Mouse (Mus musculus) olfactory bulb, adult 2 months (tissue): Measurements from ENCODE around the gene Strip1. TPM values are rescaled to one million over a fixed set of nuclear protein-coding genes. Genes with fewer than 3 reads are reported as not detected.

Experiments
- H3K27ac ChIP-seq: fragments of 200-500 bp; 2 replicates; pipeline ENCODE4 v1.5.1; 2012; ENCODE audit warnings: low read depth, low read length; ENCODE audit not compliant: insufficient read depth
- H3K4me1 ChIP-seq: fragments of 200-500 bp; 2 replicates; pipeline ENCODE4 v1.6.1; 2012; ENCODE audit warnings: low read length; ENCODE audit not compliant: control insufficient read depth, insufficient read depth
- H3K4me3 ChIP-seq: fragments of 200-500 bp; 2 replicates; pipeline ENCODE4 v1.5.1; 2012; ENCODE audit warnings: mild to moderate bottlenecking, low read depth, low read length, moderate library complexity; ENCODE audit not compliant: insufficient read depth
- CTCF ChIP-seq: fragments of 200-500 bp; IDR thresholded peaks from 2 replicates; pipeline ENCODE4 v1.5.1; 2012; ENCODE audit warnings: low read depth, mild to moderate bottlenecking, low read length, moderate library complexity; ENCODE audit not compliant: insufficient read depth
- POLR2A ChIP-seq: fragments of 200-500 bp; IDR thresholded peaks from 2 replicates; pipeline ENCODE4 v1.6.1; 2012; ENCODE audit warnings: mild to moderate bottlenecking, low read depth, low read length, moderate library complexity; ENCODE audit not compliant: insufficient read depth
- WGBS: fragments of 180-500 bp; shearing (Covaris S2); methylation state at CpG from one replicate; pipeline ENCODE4 v1.1.7; 2018; 5-methylcytosine and 5-hydroxymethylcytosine counted together
- polyA plus RNA-seq: library from polyadenylated mRNA; stranded (reverse); fragments of >200 nt; gene quantifications from 2 replicates; pipeline ENCODE4 v1.2.4, GENCODE M21; 2012; ENCODE audit warnings: low replicate concordance; ENCODE audit not compliant: missing spikeins, insufficient read depth, insufficient read length

Gene Strip1
- not detected in 2 replicates for polyA plus RNA-seq

DNA sequence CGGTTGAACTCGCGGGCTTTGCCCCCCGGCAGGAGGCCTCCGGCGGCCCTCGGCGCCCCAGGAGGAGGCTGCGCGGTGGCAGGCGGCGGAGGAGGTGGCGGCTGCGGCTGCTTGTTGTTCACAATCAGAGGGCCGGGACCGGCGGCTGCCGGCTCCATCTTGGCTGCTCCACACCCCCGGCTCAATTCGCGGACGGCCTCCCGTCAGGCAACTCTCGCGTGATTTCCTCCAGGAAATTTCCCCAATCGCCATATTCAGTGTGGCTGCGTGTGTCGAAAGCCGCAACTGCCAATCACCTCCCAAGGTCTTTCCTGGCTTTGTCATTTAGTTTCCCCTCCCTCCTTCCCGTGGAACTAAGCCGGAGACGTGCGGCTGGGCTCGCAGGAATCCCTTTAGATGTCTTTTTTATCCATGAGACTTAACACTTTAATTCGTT lies at the start of gene Strip1:
Gene Strip1, minus strand, starts transcription at position 172 of the 436 bp plus-strand sequence.
- Histone ChIP-seq H3K4me3 (peak within 1 kb of the TSS; percentile 84), H3K4me1 (no peaks in the 10 kb centered on the region), H3K27ac (peak within 1 kb of the TSS; percentile 88)
- WGBS = under 1% methylated on average over 35 of the region's 35 CpGs
- TF ChIP-seq CTCF = no peak
- peak; percentile 59 for TF ChIP-seq POLR2A

GRCm38 (mm10) chr3:107680790-107681576 lies 49.5 kb upstream of the Strip1 start:
- Histone ChIP-seq H3K4me3 (no peak overlapping the region), H3K27ac (peak overlapping the region; percentile 56; the same call in 1 of the 2 replicates), H3K4me1 (no peaks in the 10 kb centered on the region)
- WGBS = 5% methylated on average over 7 of the region's 7 CpGs
- TF ChIP-seq CTCF (no peak), POLR2A (no peak)

DNA sequence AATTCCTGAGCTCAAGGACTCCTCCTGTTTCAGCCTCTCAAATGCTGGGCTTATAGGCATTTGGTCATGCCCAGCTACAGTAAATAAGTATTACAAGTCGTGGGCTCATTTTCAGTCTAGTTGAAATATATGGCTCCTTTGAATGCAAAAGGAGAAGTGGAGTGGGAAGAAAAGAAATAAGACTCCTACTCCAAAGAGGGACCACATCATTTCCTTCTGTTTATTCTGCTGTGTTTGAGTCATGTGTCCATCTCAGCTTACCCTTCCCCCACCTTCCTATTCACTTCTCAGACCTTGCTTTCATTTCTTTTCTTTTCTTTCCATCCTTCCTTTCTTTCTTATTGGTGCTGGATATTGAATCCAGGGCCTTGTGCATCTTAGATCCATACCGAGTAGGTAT lies 40.0 kb upstream of the Strip1 start:
- Histone ChIP-seq H3K4me1 (peaks cover 7% of the 10 kb centered on the region), H3K4me3 (no peak overlapping the region), H3K27ac (no peak overlapping the region)
- TF ChIP-seq CTCF = no peak
- TF ChIP-seq POLR2A = no peak
- WGBS = 87% methylated on average over 2 of the region's 2 CpGs

DNA sequence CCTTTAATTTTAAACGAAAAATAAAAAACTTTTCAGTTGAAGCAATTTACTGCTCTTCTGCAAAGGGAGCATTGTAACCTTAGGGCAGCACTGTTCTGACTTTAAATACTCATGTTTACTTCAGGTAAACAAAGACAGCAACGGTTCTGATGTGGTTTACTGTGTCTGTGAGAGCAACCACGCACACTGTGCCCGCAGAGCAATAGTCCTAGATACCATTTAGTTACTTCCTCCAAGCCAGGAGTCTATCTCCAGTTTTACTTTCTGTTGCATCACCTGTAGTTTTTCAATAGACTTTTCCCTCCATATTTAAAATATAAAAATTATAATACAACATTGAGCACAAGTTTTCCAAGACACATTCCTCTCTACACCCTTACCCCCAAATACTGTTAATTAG lies 39.0 kb upstream of the Strip1 start:
- Histone ChIP-seq H3K27ac (no peak overlapping the region), H3K4me3 (no peak overlapping the region), H3K4me1 (peaks cover 7% of the 10 kb centered on the region)
- WGBS = 88% methylated on average over 4 of the region's 4 CpGs
- TF ChIP-seq CTCF = no peak
- TF ChIP-seq POLR2A = no peak

DNA sequence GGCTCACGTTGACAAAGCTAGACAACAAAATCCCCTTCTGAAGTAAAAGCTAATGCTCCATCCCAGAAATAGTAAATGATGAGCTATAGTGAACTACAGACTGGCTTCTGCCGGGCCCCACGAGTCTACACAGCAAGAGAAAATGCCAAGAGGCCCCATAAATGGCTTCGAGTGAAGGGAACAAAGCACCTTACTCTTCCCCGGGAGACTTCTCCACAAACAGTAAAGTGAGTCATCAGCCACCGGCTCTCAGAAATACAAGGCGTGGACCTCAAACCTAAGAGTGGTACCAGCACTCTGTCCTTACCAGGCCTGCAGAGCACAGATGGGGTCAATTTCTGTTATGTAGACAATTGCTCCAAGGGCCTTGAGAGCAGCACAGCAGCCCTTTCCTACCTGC lies 37.3 kb upstream of the Strip1 start:
- H3K27ac ChIP-seq = no peak overlapping the region

GRCm38 (mm10) chr3:107667426-107667825 lies 35.9 kb upstream of the Strip1 start:
- Histone ChIP-seq H3K27ac (no peak overlapping the region), H3K4me3 (no peak overlapping the region), H3K4me1 (peaks cover 7% of the 10 kb centered on the region)
- 68% methylated on average over 6 of the region's 6 CpGs for WGBS
- TF ChIP-seq POLR2A (no peak), CTCF (no peak)

More for the DNA sequence above, 37.3 kb upstream of the Strip1 start:
- H3K4me3 ChIP-seq = no peak overlapping the region
- no peak for TF ChIP-seq POLR2A
- TF ChIP-seq CTCF = no peak
- peaks cover 7% of the 10 kb centered on the region for H3K4me1 ChIP-seq
- WGBS = 39% methylated on average over 7 of the region's 7 CpGs

- Histone ChIP-seq H3K4me3 (no peak overlapping the region), H3K4me1 (peaks cover 7% of the 10 kb centered on the region), H3K27ac (no peak overlapping the region)
- WGBS = 83% methylated on average over 1 of the region's 1 CpGs
- TF ChIP-seq CTCF = no peak
- TF ChIP-seq POLR2A = no peak
Measured at GRCm38 (mm10) chr3:107664641-107665040, 33.1 kb upstream of the Strip1 start.

DNA sequence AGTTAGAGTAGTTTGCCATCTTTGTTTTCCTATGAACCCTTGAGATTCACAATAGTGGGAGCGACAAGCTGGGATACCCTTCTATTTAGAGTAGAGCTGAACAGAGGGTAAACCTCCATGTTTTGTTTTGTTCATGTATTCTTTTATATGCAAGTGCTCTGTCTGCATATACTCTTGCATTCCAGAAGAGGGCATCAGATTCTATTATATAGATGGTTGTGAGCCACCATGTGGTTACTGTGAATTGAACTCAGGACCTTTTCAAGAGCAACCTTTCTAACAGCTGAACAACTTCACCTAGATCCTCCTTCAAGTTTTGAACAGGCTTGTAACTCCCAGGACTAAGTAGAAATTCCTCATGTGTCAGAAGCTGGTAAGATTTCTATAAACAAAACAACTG lies 27.5 kb upstream of the Strip1 start:
- Histone ChIP-seq H3K4me3 (no peak overlapping the region), H3K4me1 (no peaks in the 10 kb centered on the region), H3K27ac (no peak overlapping the region)
- TF ChIP-seq POLR2A (no peak), CTCF (no peak)
- 82% methylated on average over 1 of the region's 1 CpGs for WGBS

GRCm38 (mm10) chr3:107656888-107657287 lies 25.4 kb upstream of the Strip1 start:
- Histone ChIP-seq H3K4me3 (no peak overlapping the region), H3K27ac (no peak overlapping the region), H3K4me1 (no peaks in the 10 kb centered on the region)
- TF ChIP-seq CTCF (no peak), POLR2A (no peak)
- WGBS = 70% methylated on average over 4 of the region's 4 CpGs

DNA sequence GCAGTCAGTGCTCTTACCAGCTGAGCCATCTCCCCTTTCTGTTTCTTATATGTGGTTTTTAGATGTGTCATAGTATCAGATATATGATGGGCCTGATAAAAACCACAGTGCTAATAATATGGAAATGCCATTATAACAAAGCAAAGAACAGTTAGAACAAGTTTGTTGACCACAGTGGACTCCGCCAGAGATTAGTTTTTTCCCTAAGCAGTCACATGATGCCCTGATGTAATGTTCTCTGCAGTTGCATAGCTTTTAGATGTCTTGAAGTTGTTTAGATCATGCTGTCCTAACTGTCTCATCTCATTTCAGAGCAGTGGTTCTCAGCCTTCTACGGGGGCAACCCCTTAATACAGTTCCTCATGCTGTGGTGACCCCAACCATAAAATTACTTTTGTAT lies 24.7 kb upstream of the Strip1 start:
- TF ChIP-seq CTCF = no peak
- TF ChIP-seq POLR2A = no peak
- Histone ChIP-seq H3K27ac (no peak overlapping the region), H3K4me1 (no peaks in the 10 kb centered on the region), H3K4me3 (no peak overlapping the region)
- WGBS = 94% methylated on average over 2 of the region's 2 CpGs
